17 mouse cellular contexts compared by ENCODE assay signal in the genomic region with DNA sequence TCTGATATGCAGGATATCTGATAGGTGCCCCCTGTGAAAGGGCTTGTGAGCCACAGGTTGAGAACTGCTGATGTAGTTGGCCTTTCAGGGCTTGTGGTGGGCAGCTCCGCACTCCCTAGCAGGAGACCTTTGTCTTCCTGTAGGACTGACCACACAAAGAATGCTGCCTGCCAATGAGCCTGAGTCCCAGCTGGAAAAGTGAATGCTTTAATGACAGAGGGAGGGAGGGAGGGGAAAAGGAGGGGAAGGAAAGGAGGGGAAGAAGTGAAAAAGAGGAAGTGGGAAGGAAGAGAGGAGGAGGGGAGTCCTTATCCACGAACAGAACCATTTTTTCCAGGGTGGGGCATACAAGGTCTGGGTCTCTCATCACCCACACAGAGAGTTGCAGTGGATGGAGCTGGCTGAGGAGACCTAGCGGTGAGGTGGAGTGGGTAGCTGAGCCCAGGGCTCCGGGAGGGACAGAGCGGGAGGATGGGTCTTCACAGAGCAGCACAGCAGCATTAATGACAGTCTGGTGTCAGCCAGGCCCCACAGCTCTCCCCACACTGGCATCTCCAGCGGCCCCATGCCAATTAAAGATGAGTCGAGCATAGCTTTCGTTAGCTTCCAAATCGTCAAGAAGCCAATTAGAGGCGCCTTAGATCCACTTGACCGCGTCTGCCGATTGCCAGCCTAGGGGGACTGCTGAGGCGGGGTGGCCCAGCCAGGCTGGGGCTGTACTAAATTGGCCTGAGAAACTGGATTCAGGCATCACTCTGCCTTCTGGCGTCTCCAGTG. TPM values are rescaled to one million over a fixed set of nuclear protein-coding genes. Genes with fewer than 3 reads are reported as not detected.
DNase-seq lines count a peak whose midpoint lies in the region; ATAC-seq and TF ChIP-seq lines count a peak whose summit lies in the region.
"Had no signal": no experiment of that assay in that cellular context is flagged by ENCODE, and none has a peak within 500 bp of the region (broad histone marks: within the 10 kb centered on the region; RNA-seq: fewer than 3 reads in every experiment).

No protein-coding gene starts in this region.

- H3K4me1 ChIP-seq in neural tube, embryonic 12.5 days, result peaks cover 9% of the 10 kb centered on the region; the same call in 1 of the 2 replicates
- no peaks in the 10 kb centered on the region for H3K4me1 ChIP-seq in forebrain, postnatal 0 days (ENCODE audit: insufficient read depth)
- H3K4me1 ChIP-seq in midbrain, embryonic 12.5 days, result peaks cover 12% of the 10 kb centered on the region
- H3K4me1 ChIP-seq in lung, adult 2 months (ENCODE audit: control insufficient read depth, insufficient read depth, low read length), result no peaks in the 10 kb centered on the region
- H3K4me1 ChIP-seq: intestine, embryonic 15.5 days had no signal

- H3K36me3 ChIP-seq in neural tube, embryonic 12.5 days, result no peaks in the 10 kb centered on the region
- no peaks in the 10 kb centered on the region for H3K36me3 ChIP-seq in forebrain, postnatal 0 days (ENCODE audit: insufficient read depth)
- H3K36me3 ChIP-seq in midbrain, embryonic 12.5 days, result no peaks in the 10 kb centered on the region
- H3K36me3 ChIP-seq: intestine, embryonic 15.5 days; limb, embryonic 10.5 days had no signal

- ATAC-seq in neural tube, embryonic 12.5 days (ENCODE audit: low FRiP score, low read depth), result no peak
- no peak for ATAC-seq in forebrain, postnatal 0 days
- peak; percentile 77; the same call in 1 of the 2 replicates for ATAC-seq in midbrain, embryonic 12.5 days (ENCODE audit: low FRiP score, low read depth)
- ATAC-seq in activated CD4-positive, CD25-positive, alpha-beta regulatory T cell, adult 4 months, result no peak
- ATAC-seq: intestine, embryonic 15.5 days; liver, postnatal 0 days had no signal

- TF ChIP-seq CTCF in forebrain, postnatal 0 days (IDR thresholded peaks at IDR 0.05; ENCODE audit: low read depth), result no peak
- TF ChIP-seq CTCF in lung, adult 2 months (IDR thresholded peaks at IDR 0.05; ENCODE audit: insufficient read depth, low read length), result no peak

- no peak for DNase-seq in neural tube, embryonic 10.5 days (ENCODE audit: extremely low spot score, low spot score)
- DNase-seq in forebrain, postnatal 0 days, result no peak
- no peak for DNase-seq in right cerebral cortex, postnatal 14 days
- DNase-seq in ovary, adult 18-20 months (ENCODE audit: low spot score), result no peak
- no peak for DNase-seq in lung, adult 2 months
- DNase-seq: adrenal gland, postnatal 36 days; cerebellum, adult 2 months; liver, postnatal 0 days had no signal

- H3K27me3 ChIP-seq in neural tube, embryonic 12.5 days (replicated peaks), result no peaks in the 10 kb centered on the region
- no peaks in the 10 kb centered on the region for H3K27me3 ChIP-seq in forebrain, postnatal 0 days (ENCODE audit: insufficient read depth, low read length)
- H3K27me3 ChIP-seq in midbrain, embryonic 12.5 days, result 0 out of 2 replicates have a peak, but pooled peaks cover 4% of the 10 kb centered on the region
- H3K27me3 ChIP-seq: intestine, embryonic 15.5 days had no signal

- H3K9ac ChIP-seq in neural tube, embryonic 12.5 days, result peak overlapping the region; percentile 26; the same call in 1 of the 2 replicates
- no peak overlapping the region for H3K9ac ChIP-seq in forebrain, postnatal 0 days
- H3K9ac ChIP-seq in midbrain, embryonic 12.5 days (replicated peaks), result no peak overlapping the region
- H3K9ac ChIP-seq: intestine, embryonic 15.5 days; liver, postnatal 0 days had no signal

- no peak overlapping the region for H3K4me3 ChIP-seq in neural tube, embryonic 12.5 days
- no peak overlapping the region for H3K4me3 ChIP-seq in forebrain, postnatal 0 days (ENCODE audit: low read depth, low read length)
- H3K4me3 ChIP-seq in midbrain, embryonic 12.5 days, result no peak overlapping the region
- H3K4me3 ChIP-seq in lung, adult 2 months (replicated peaks; ENCODE audit: extremely low read depth, low read depth, low read length), result no peak overlapping the region
- H3K4me3 ChIP-seq: intestine, embryonic 15.5 days; limb, embryonic 10.5 days had no signal

- H3K4me2 ChIP-seq in neural tube, embryonic 12.5 days (replicated peaks), result peak overlapping the region; percentile 34
- peak overlapping the region; percentile 17; the same call in 1 of the 2 replicates for H3K4me2 ChIP-seq in forebrain, postnatal 0 days (ENCODE audit: low read depth)
- peak overlapping the region; percentile 3; the same call in 1 of the 2 replicates for H3K4me2 ChIP-seq in midbrain, embryonic 12.5 days (replicated peaks)
- H3K4me2 ChIP-seq: intestine, embryonic 15.5 days had no signal

- H3K9me3 ChIP-seq in neural tube, embryonic 12.5 days, result no peaks in the 10 kb centered on the region
- H3K9me3 ChIP-seq in forebrain, postnatal 0 days (ENCODE audit: low read length), result no peaks in the 10 kb centered on the region
- no peaks in the 10 kb centered on the region for H3K9me3 ChIP-seq in midbrain, embryonic 12.5 days
- H3K9me3 ChIP-seq: intestine, embryonic 15.5 days; limb, embryonic 10.5 days had no signal

- 30% methylated on average over 15 of the region's 15 CpGs for WGBS in neural tube, embryonic 12.5 days
- 9% methylated on average over 15 of the region's 15 CpGs for WGBS in forebrain, postnatal 0 days
- WGBS in midbrain, embryonic 12.5 days, result 23% methylated on average over 15 of the region's 15 CpGs
- WGBS in lung, adult 2 months, result 61% methylated on average over 15 of the region's 15 CpGs

- H3K27ac ChIP-seq in neural tube, embryonic 12.5 days, result no peak overlapping the region
- H3K27ac ChIP-seq in forebrain, postnatal 0 days (ENCODE audit: low read depth, low read length), result no peak overlapping the region
- H3K27ac ChIP-seq in midbrain, embryonic 12.5 days (replicated peaks), result peak overlapping the region; percentile 26
- H3K27ac ChIP-seq: intestine, embryonic 15.5 days; limb, embryonic 10.5 days; stomach, postnatal 0 days had no signal

- TF ChIP-seq POLR2A in lung, adult 2 months (IDR thresholded peaks at IDR 0.05; ENCODE audit: borderline replicate concordance, extremely low read depth, low read depth, low read length), result no peak

RNA-seq across cellular contexts. Expression of a gene that starts 33.8 kb away (rescaled TPM):
- polyA plus RNA-seq in neural tube, embryonic 12.5 days (2016; fragmentation: Nextera tagmentation; extraction: Ambion mirVana), result 68.5 and 70.2 TPM in 2 replicates
- 26.9 and 30.1 TPM in 2 replicates for total RNA-seq in forebrain, postnatal 0 days (2014; rRNA removed)
- 63.9 and 66.3 TPM in 2 replicates for polyA plus RNA-seq in forebrain, postnatal 0 days (2015; fragmentation: Nextera tagmentation; extraction: Ambion mirVana)
- polyA plus RNA-seq in midbrain, embryonic 12.5 days (2016; fragmentation: Nextera tagmentation; extraction: Ambion mirVana), result 70.5 and 70.8 TPM in 2 replicates
- 10 to 100 TPM; 46.1 to 52.5 TPM for polyA plus RNA-seq in activated CD4-positive, CD25-positive, alpha-beta regulatory T cell, adult 4 months (2017; shearing (Covaris generic))
- 23.6 and 24.4 TPM in 2 replicates for polyA plus RNA-seq in lung, adult 2 months (2012; rRNA removed)

RNA-seq across cellular contexts. Expression of a gene that starts 34.3 kb away (rescaled TPM):
- polyA plus RNA-seq in neural tube, embryonic 12.5 days (2016; fragmentation: Nextera tagmentation; extraction: Ambion mirVana), result not detected in 2 replicates
- total RNA-seq in forebrain, postnatal 0 days (2014; rRNA removed), result 0.69 TPM in 1 of 2 replicates, not detected in the other
- polyA plus RNA-seq in forebrain, postnatal 0 days (2015; fragmentation: Nextera tagmentation; extraction: Ambion mirVana), result not detected in 2 replicates
- not detected in 2 replicates for polyA plus RNA-seq in midbrain, embryonic 12.5 days (2016; fragmentation: Nextera tagmentation; extraction: Ambion mirVana)
- polyA plus RNA-seq in activated CD4-positive, CD25-positive, alpha-beta regulatory T cell, adult 4 months (2017; shearing (Covaris generic)), result not detected
- not detected in 2 replicates for polyA plus RNA-seq in lung, adult 2 months (2012; rRNA removed)
- total RNA-seq: adrenal gland, postnatal 36 days; gastrocnemius, adult 8-10 months had no signal
- polyA plus RNA-seq: cerebellum, adult 2 months; heart, embryonic 14.5 days; limb, embryonic 10.5 days; liver, postnatal 0 days; small intestine, adult 2 months; stomach, postnatal 0 days had no signal

RNA-seq across cellular contexts. Expression of a gene that starts 40.8 kb away (rescaled TPM):
- polyA plus RNA-seq in neural tube, embryonic 12.5 days (2016; fragmentation: Nextera tagmentation; extraction: Ambion mirVana), result 0.29 and 0.68 TPM in 2 replicates
- 0.10 and 0.15 TPM in 2 replicates for total RNA-seq in forebrain, postnatal 0 days (2014; rRNA removed)
- 0.12 TPM in 1 of 2 replicates, not detected in the other for polyA plus RNA-seq in forebrain, postnatal 0 days (2015; fragmentation: Nextera tagmentation; extraction: Ambion mirVana)
- 0.25 and 0.75 TPM in 2 replicates for polyA plus RNA-seq in midbrain, embryonic 12.5 days (2016; fragmentation: Nextera tagmentation; extraction: Ambion mirVana)
- polyA plus RNA-seq in activated CD4-positive, CD25-positive, alpha-beta regulatory T cell, adult 4 months (2017; shearing (Covaris generic)), result under 1 TPM in 1 of 2 experiments, not detected in 1; 0.24 TPM
- 53.9 and 61.2 TPM in 2 replicates for polyA plus RNA-seq in lung, adult 2 months (2012; rRNA removed)

RNA-seq across cellular contexts. Expression of a gene that starts 47.2 kb away (rescaled TPM):
- polyA plus RNA-seq in neural tube, embryonic 12.5 days (2016; fragmentation: Nextera tagmentation; extraction: Ambion mirVana), result 2.6 TPM in 2 replicates
- 17.2 and 28.9 TPM in 2 replicates for total RNA-seq in forebrain, postnatal 0 days (2014; rRNA removed)
- polyA plus RNA-seq in forebrain, postnatal 0 days (2015; fragmentation: Nextera tagmentation; extraction: Ambion mirVana), result 3.4 and 4.1 TPM in 2 replicates
- polyA plus RNA-seq in midbrain, embryonic 12.5 days (2016; fragmentation: Nextera tagmentation; extraction: Ambion mirVana), result 0.94 and 1.2 TPM in 2 replicates
- not detected for polyA plus RNA-seq in activated CD4-positive, CD25-positive, alpha-beta regulatory T cell, adult 4 months (2017; shearing (Covaris generic))
- polyA plus RNA-seq in lung, adult 2 months (2012; rRNA removed), result 22.5 and 27.8 TPM in 2 replicates
- total RNA-seq: gastrocnemius, adult 8-10 months had no signal
- polyA plus RNA-seq: heart, embryonic 14.5 days; liver, postnatal 0 days had no signal

Comparison
In these comparisons a context has a peak if more than half of its experiments do, and no peak if none do; other contexts are left out.
1. RNA of a gene that starts 40.8 kb away (polyA plus RNA-seq): 53.9 to 61.2 TPM in lung, adult 2 months; 0.25 to 0.75 TPM in midbrain, embryonic 12.5 days, 0.29 to 0.68 TPM in neural tube, embryonic 12.5 days, 0.24 TPM in activated CD4-positive, CD25-positive, alpha-beta regulatory T cell, adult 4 months and 0.12 TPM in forebrain, postnatal 0 days; every median in the first group is over 10 times any median in the second.
2. Peak in every context shown above with its lines, with median percentiles within 50 percentile points of each other: H3K4me2 ChIP-seq.